Mouse (Mus musculus) T-cell, adult 2 months (primary cell): ENCODE data around the gene Cfap46.

Experiments used
- DNase-seq: peaks from one replicate; pipeline ENCODE4 v3.0.0; 2022; ENCODE audit warnings: low spot score

Gene Cfap46

GRCm38 (mm10) chr7:139683706-139684552 is at the start of gene Cfap46:
Cfap46 (minus strand) TSS chr7:139683817.
- DNase-seq: peak; percentile 40

- no peak for DNase-seq
These were observed 47.7 kb upstream of the Cfap46 start for GRCm38 (mm10) chr7:139731276-139731696.

GRCm38 (mm10) chr7:139727072-139727471 is 43.5 kb upstream of the Cfap46 start:
- DNase-seq: no peak

- no peak for DNase-seq
These were observed 42.0 kb upstream of the Cfap46 start for GRCm38 (mm10) chr7:139725641-139726040.

GRCm38 (mm10) chr7:139723986-139724385 is 40.4 kb upstream of the Cfap46 start:
- no peak for DNase-seq

- no peak for DNase-seq
These were observed 37.6 kb upstream of the Cfap46 start for GRCm38 (mm10) chr7:139721196-139721595.

GRCm38 (mm10) chr7:139717781-139718180 is 34.2 kb upstream of the Cfap46 start:
- DNase-seq: no peak

- DNase-seq: no peak
These were observed 28.2 kb upstream of the Cfap46 start for GRCm38 (mm10) chr7:139711821-139712220.

- DNase-seq: no peak
These were observed 22.9 kb upstream of the Cfap46 start for GRCm38 (mm10) chr7:139706411-139707120.

GRCm38 (mm10) chr7:139705781-139706180 is 22.2 kb upstream of the Cfap46 start:
- no peak for DNase-seq

GRCm38 (mm10) chr7:139705081-139705480 is 21.5 kb upstream of the Cfap46 start:
- no peak for DNase-seq

- no peak for DNase-seq
These were observed 20.2 kb upstream of the Cfap46 start for GRCm38 (mm10) chr7:139703826-139704199.

GRCm38 (mm10) chr7:139703146-139703825 is 19.7 kb upstream of the Cfap46 start:
- peak; percentile 31 for DNase-seq

- DNase-seq: no peak
These were observed 18.2 kb upstream of the Cfap46 start for GRCm38 (mm10) chr7:139701651-139702301.

GRCm38 (mm10) chr7:139692641-139693294 is 9.2 kb upstream of the Cfap46 start:
- DNase-seq: no peak

GRCm38 (mm10) chr7:139692211-139692610 is 8.6 kb upstream of the Cfap46 start:
- no peak for DNase-seq

- DNase-seq: no peak
These were observed 1.7 kb upstream of the Cfap46 start for GRCm38 (mm10) chr7:139685336-139685735.

- peak; percentile 91 for DNase-seq
These were observed 924 bp upstream of the Cfap46 start for GRCm38 (mm10) chr7:139684553-139684929.

- no peak for DNase-seq
These were observed 1.6 kb downstream of the Cfap46 start for GRCm38 (mm10) chr7:139681921-139682598.

- DNase-seq: no peak
These were observed 7.2 kb downstream of the Cfap46 start for GRCm38 (mm10) chr7:139676433-139676832.

- DNase-seq: no peak
These were observed 16.7 kb downstream of the Cfap46 start for GRCm38 (mm10) chr7:139666871-139667270.
